Mouse (Mus musculus): ENCODE results near the gene Gm973.

- TF ChIP-seq GATA1 (IDR thresholded peaks at IDR 0.05; ENCODE audit: low read length) (no peak), TAL1 (IDR thresholded peaks at IDR 0.05; ENCODE audit: low read length) (no peak)
Observed at GRCm38 (mm10) chr1:59592359-59592758, 76.3 kb downstream of the Gm973 start.
